Mouse (Mus musculus): Measurements from ENCODE around the gene Rnf8.

Gene Rnf8

DNA sequence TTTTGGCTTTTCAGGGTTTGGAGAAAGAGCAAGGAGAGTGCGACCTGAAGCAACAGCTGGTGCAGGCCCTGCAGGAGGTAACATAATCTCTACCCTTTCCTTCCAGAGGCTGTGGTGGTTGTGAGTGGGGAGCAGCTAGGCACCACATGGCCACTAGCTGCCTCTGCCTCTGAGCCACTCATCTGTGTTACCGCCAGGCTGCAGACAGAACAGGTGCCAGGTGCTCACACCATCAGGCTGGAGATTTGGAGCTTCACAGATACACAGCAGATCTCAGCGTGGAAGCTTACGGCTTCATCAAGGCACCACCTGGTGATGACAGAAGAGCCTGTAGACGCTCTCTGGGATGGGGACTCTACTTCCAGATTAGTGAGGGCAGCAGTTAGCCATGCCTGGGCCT lies 14.4 kb downstream of the Rnf8 start:
- DNase-seq, result no peak

DNA sequence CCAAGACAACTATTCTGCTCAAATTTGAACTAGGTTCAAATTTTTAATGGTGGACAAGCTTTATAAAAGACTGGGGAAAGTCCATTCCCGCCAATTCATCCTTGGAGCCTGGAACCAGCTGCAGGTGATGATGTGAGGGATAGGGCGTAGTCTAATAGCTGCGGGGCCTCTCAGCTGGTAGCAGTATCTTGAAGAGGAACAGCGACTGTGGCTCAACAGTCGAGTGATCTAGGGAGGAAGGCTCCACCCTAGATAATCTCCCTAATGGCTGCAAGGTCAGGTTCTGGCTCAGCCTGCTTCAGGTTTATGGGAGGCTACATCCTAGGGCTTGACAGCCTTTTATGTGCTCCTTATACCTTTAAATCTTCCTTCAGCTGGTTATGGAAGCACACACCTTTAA lies 15.0 kb downstream of the Rnf8 start:
- no peak for DNase-seq

DNA sequence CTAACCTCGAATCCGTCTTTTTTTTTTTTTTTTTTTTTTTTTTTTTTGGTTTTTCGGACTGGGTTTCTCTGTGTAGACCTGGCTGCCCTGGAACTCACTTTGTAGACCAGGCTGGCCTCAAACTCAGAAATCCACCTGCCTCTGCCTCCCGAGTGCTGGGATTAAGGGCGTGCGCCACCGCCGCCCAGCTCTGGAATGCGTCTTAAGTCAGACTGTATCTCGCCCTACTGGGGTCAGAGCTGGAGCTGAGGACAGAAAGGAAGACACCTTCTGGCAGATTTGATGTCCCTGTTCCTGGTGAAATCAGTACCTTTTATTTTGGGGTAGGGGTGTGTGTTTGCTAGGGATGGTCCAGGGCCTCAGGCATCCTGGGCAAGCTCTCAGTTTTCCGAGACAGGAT lies 17.7 kb downstream of the Rnf8 start:
- no peak for DNase-seq

DNA sequence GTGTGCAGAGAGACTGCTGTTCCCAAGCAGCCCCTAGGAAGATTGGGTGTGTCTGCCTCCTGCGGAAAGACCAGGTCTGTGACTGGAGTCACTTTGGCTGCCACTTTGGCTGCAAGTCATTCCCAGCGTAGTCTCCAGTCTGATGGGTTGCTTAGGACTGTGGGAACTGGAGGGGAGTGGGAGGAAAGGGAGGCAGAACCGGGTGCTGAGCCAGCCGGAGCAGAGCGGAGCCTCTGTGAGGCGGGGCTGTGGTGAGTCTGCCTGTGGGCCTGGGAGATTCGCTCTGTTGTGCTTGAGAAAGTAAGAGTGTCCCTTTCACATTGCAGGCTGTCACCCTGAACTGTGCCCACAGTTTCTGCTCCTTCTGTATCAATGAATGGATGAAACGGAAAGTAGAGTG lies 20.9 kb downstream of the Rnf8 start:
- DNase-seq, result no peak

DNA sequence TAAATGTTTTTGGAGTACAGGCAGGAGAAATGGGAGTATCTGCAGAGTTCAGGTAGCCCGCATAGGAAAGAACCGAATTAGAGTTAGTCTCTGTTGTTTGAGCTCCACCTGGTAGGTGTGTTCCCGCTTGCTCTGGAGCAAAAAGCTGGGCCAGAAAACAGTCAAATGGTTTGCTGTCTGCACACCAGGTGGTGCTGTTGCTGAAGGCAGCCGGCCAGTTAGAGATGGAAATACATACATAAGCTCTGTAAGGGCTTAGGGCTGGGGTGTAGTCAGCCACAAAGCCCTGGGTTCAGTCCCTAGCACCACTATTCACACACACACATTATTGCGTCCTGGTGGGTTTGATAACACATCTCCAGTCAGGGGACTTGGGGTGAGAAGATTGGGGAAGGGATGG lies 21.5 kb downstream of the Rnf8 start:
- DNase-seq, result peak; percentile 30

DNA sequence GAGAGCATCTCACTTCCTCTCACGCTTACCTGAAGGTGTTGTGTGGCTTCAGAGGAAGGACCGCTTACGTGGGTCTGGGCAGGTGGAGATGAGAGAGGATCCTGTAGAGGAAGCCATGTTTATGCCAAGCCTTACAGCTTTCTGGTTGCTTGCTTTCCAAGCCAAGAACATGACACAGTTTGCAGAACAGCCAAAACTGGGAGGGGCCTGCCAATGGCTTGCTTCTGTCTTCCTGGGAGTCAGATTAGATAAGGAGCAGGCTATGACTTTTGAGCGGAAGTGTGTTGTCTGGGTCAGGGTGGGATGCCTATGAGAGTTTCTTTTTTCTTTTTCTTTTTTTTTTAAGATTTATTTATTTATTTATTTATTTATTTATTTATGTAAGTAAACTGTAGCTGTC lies 22.8 kb downstream of the Rnf8 start:
- no peak for DNase-seq

DNA sequence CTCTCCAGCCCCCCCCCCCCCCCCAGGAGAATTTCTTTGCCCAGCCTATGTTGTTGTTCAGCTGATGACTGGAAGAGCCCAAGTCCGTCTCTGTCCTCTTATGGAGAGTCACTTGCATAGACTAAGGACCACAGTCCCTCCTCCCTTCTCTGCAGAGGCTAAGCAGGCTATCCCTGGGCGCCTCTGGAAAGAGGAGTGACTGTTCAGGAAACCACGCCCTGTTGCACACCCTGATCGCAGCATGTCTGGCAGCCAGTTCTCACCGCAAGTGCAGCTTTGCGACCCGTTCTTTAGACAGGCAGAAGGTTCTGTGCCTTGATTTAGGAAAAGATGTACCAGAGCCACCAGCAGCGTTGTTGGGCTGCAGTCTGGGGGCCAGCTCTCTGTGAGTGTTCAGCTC lies 23.3 kb downstream of the Rnf8 start:
- no peak for DNase-seq

DNA sequence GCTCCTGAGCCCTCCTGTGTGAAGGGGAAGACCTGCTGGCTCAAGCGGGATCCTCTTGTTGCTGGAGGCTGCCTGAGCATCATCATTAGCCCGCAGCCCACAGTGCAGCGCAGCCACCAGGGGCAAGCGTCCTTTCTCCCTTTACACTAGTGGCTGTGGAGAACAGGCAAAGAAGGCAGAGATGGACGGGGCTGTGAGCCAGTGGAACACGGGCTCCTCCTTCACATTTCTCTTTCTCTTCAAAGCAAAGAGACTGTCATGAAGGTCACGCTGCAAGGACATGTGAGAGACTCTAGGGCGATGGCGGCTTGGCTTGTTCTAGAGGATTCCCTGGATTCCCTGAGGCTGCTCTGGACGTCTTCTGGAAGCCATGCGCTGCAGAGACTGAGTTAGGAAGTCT lies 26.4 kb downstream of the Rnf8 start:
- no peak for DNase-seq

DNA sequence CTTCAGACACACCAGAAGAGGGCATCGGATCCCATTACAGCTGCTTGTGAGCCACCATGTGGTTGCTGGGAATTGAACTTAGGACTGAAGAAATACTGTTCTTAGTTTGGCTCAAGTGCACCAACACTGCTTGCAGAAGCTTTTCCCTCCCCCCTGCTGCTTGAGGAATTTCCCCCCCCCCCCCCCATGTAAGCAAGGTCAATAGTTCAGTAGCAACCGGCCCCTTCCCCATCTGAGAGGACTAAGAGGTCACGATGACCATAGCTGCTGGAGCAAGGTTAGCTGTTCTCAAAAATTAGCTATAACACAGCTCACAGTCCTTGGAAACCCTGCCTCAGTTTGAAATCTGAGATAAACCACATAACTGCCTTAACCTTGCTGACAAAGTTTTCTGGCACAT lies 27.6 kb downstream of the Rnf8 start:
- no peak for DNase-seq

DNA sequence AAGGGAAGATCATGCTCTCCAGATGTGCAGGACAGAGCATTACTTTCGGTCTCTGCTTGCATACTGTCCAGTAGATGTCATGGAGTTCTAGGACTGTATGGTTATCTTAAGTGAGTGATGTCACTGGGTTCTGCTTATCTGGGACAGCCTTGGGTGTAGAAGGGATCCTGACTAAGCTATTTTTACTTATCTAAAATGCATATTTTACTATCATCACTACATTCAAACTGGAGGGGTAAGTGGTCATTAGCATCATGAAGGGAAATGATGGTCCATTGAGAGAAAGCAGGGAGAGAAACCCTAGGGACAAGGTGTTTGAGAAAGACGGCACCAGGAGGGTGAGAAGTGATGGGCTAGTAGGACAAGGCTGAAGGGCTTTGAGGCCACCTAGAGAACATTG lies 43.7 kb downstream of the Rnf8 start:
- DNase-seq, result no peak

DNA sequence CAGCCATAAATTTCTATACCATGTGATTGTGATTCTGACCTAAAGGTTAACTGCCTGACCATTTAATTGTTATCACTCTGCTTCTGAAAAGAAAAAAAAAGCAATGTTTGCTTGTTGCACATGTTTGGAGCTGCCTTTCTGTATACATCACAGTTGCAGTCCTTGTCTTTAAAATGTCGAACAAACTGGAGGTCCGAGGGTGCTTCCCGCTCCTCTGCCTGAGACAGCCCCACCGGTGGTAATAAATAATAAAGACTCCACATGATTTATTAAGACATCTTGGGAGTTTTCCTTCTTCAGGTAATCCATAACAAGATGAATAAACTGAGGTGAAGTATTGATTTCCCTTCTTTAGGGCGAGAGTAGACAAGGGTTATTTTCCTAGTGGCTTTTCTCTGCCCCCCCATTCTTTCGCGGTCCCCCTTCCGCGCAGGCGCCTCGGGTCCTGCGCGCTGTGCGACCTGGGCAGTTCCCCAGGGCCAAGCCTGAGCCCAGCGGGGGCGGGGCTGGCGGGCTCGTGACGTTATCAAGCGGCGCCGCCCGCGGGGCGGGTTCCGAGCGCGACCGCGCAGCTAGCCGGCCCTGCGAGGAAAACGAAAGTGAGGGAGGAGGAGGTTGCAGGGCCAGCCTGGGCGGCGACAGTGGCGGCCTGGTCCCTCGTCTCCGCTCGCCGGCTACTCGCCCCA lies 45.6 kb downstream of the Rnf8 start, which contains the start of gene Cmtr1:
Gene Cmtr1, plus strand, starts transcription at position 520 of the 686 bp plus-strand sequence.
- DNase-seq, result peak; percentile 98

DNA sequence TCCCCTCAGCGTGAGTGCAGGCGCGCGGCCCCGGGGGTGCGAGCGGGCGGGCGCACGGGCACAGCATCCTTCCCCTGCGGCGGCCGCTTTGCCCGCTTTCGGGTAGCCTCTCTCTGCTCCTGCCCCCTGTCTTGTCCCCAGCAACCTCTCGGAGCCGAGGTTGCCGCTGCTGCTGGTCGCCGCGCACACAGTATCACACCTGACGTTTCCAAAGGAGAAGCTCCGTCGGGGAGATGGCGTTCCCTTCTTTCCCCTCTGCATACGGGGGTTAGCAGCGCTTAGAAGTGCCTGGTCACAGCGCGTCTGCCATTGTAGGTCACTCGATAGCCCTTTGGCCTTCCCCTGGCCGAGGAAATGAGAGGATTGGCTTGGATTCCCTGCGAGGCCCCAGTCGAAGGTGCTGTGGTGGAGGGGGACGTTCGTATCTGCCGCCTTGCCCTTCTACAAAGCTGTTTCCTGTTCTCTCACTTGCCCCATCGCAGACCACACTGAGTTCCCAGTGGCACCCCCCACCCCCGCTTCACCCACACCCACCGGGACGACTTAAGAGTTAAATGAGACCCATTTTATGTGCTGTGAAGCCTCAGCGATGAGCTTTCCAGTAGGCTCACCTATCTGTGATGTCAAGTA lies 46.3 kb downstream of the Rnf8 start:
- DNase-seq, result no peak

DNA sequence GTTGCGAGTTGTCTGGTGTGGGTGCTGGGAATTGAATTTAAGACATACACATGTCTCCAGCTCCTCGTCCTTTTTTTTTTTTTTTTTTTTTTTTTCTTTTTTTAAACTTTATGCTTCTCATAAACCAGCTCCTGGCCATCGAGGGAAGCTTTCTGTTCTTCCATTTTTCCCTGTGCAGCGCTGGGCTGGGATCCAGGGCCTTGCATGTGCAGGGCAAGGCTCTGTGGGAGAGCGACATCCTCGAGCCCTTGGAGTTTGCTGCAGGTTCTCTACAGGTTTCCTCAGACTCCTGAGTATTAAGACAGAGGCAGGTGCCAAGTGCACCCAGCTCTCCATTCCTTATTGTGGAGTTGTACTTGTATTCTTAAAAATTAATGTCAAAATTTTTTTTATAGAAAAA lies 47.6 kb downstream of the Rnf8 start:
- DNase-seq, result no peak

DNA sequence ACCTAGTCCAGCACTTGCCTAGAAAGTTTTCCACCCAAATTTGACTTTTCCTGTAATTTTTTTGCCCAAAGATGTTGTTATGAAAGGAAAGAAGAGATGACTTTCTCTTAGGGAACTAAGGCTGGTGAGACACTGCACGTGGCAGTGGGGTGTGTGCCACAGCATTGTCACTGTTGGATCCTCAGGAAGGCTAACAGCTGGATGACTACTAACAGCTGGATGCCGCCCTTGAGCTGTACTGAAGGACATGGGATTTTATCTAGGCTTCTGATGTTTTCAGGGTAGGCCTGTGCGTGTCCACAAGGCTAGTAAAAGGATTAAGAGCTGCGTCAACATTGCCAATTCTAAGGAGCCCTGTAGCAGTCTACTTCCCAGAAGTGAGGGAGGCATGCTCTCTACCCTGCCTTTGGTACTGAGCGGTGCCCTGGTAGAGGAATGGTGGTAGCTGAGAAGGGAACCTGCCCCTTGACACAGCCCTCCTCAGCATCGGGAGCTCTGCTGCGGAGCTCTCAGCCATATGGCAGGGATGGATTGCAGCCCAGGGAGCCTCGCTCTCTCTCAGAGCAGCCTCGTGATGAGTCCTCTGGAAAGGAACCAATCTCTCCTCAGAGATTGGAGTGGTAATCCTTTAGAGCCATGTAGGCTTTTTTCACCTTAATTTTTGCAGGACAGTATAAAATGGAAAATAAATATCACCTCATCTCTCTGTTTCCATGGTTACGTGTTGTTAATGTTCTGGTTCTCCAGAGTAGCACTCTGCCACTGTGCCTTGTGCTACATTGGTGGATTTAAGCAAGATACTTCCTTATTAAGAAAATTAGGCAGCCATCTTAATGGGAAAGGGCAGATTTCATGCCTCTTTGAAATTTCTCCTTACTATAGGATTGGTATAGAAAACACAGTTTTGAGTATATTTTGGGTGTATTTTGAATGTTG lies 53.7 kb downstream of the Rnf8 start:
- no peak for DNase-seq

DNA sequence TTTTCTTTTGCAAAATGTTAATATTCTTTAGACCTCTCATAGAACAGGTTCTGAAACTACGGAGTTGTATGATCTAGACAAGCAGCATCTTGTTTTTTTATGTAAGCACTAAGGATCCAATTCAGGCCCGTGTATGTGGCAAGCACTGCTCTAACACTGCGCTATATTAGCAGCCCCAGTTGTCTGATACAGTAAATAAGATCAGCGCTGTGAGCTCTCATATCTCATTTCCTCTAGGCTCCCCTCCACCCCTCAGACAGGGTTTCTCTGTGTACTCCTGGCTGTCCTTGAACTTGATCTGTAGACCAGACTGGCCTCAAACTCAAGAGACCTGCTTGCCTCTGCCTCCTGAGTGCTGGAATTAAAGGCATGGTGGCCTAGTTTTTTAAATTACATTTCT lies 54.4 kb downstream of the Rnf8 start:
- no peak for DNase-seq

DNA sequence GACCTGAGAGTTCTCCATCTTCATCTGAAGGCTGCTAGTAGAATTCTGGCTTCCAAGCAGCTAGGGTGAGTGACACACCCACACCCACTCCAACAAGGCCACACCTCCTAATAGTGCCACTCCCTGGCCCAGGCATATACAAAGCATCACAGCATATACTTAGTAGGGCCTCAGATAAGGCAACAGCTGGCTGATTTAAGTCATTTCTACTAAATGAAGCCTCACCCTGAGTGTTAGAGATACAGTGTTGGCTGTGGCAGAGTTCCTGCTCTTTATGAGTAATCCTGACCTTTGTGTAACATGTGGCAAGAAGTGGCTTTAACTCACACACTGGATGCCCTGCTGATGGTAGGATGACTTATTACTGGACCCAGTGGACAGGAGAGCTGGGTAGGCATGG lies 55.3 kb downstream of the Rnf8 start:
- no peak for DNase-seq

DNA sequence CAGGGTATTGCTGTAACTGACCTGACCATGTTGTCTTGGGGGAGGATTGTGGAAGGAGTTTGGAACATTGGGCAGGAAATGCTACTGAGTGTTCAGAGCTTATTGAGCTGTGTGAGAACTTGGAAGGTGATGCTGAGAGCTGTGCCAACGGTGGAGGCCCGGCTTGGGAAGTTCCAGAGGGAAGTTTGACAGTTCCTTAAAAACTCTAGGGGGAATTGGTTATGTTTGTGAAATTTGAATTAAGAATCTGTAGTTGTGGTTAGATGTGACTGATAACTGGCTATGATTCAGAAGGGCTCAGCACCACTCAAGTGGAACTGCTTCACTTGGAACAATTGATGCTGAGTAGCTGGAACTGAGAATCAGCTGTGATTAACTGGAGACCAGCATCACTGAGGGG lies 56.4 kb downstream of the Rnf8 start:
- peak; percentile 15 for DNase-seq

DNA sequence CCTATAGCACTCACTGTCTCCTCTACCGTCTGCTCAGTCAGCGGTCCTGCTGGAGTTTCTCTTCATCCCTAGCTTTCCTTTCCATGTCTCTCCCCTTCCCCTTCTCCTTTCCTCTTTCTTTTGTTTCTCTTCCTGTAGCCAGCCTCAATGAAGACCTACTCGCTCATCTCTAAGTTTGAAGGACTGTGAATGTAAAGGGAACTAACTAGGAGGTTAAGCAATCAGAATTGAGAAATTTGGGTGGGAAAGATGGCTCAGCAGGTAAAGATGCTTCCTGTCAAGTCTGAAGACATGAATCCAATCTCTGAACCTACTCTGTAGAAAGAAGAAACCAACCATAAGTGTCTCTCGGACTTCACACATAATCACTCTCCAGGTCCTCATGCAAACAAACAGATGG lies 58.7 kb downstream of the Rnf8 start:
- DNase-seq, result no peak

DNA sequence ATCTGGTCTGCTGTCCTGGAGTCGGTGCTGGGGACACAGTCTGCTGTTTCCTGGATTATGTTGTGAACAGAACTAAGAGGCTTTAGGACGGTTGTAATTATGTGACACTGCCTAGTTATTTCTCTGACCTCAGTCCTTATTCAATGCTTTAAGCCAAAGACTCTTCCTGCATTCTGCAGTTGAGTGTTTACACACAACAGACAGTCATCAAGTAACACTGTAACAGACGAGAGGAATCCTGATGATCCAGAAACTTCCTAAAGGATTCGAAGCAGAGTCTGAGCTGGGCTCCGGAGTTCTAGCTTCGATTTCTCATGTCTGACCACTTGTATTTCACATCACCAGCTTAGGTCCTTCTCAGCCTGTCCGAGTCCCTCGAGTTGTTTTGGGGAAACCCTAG lies 63.9 kb downstream of the Rnf8 start:
- DNase-seq, result no peak

DNA sequence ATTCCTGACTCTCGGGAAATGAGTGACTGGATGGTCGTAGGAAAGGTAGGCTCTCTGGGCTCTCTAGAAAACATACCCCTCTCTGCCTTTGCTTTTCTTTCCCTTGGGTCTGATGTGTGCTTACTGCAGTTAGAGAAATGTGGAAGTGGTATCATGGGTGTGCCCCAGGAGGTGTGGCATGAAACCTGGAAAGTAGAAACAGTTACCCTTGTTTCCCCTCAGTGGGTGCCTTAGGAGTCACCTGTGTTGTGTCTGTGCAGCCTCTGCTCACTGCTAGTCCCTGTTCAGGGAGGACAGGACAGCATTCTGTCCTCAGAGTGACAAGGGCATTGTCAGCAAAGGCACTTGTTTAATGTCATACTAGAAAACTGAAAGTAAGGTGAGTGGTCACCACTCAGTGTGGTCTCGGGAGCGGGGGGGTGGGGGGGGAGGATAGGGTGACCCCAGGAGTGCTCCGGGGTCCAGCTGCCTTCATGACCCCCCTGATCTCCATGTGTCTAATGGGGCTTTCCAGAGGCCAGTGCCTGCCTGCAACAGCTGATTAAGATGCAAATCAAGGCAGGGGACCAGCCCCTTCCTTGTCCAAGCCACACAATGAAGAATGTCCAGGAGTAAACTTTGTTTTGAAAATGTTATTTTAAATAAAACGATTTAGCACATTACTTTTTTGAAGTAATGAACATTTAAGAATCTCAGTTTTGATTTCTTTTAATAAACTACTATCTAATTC lies 64.6 kb downstream of the Rnf8 start:
- DNase-seq, result no peak

DNA sequence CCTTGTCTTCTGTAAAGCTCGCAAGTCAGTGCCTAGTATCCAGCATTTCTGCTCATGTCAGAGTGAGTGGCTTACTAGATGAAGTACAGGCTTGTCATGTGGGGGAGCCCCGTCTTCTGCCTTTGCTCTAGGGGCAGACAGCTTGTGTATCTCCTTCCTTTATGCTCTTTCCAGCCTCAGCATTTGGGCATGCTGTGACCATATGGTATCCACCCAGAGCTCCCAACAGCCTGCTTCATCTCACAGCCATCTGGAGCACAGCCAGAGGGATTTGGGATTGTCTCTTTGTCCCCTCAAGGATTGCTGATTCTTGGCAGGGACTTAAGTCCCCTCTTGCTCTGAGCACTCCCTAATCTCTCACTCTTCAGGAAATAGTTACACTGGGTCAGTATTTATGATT lies 65.6 kb downstream of the Rnf8 start:
- no peak for DNase-seq

DNA sequence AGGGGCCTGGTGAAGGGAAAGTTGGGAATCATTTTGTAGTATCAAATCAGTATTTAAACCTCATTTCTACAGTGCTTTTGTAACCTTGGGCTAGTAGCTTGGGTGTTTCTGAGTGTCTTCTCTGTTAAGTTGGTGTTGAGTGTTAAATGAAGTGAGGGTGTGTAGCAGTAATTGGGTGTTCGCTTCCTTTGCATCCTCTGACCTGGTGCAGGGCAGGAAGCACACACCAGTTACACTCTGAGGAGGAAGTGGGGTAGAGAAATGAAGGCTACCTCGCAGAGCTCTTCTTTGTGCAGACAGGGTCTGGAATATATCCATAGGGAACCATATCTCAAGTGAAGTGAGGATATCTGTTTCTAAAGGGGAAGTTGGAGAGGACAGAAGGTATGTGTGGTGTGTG lies 66.3 kb downstream of the Rnf8 start:
- DNase-seq, result no peak

DNA sequence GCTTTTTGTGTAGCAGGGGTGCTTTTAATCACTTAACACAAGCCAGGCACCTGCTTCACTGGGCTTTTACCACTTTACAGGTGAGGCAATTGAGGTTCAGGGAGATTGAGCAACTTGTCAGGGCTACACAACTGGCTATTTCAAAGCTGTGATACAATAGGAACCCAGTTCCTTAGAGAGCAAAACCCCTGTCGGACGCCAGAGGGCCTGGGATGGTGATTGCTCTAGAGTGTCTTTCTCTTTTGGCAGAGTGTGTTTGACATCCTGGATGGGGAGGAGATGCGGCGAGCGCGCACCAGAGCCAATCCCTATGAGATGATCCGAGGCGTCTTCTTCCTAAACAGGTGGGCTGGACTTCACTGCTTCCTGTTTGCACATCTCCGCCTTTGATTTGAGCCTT lies 67.1 kb downstream of the Rnf8 start:
- no peak for DNase-seq
